Mouse (Mus musculus) heart, adult 11 months (tissue): ENCODE results near the gene Rpl9.

ENCODE experiments used
- DNase-seq: peaks from one replicate; pipeline ENCODE4 v3.0.0; 2022

Gene Rpl9

DNA sequence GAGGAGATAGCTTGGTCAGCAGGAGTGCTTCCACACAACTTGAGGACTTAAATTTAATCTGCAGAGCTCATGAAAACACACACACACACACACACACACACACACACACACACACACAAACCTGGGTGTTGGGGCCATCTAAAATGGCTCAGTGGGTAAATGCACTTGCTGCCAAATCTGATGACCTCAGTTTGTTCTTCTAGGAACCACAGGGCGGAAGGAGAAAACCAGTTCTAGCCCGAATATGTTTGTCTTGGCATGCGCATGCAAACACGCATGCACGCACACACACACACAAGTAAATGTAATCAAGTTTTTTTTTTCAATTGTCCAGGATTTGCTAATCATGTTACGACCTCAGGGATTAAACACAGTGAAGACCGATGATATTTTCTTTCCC is 19.7 kb downstream of the Rpl9 start:
- no peak for DNase-seq

DNA sequence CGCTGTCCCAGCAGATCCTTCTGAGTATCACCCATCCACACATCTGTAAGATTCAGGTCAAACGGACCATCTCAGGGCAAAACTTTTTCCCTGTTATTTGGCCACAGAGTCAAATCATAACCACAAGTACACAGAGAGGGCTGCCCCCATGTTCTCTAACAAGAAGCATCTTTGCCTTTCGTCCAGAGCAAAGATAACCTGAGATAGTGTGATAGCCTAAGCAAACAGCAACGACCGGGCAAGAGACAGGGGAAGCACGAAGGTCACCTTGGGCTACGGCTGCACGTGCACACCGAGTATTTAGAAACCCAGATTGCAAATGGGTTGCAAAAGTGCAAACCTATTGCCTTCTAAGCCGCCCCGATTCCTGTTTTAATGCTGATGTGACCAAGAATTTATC is 23.4 kb downstream of the Rpl9 start:
- no peak for DNase-seq

DNA sequence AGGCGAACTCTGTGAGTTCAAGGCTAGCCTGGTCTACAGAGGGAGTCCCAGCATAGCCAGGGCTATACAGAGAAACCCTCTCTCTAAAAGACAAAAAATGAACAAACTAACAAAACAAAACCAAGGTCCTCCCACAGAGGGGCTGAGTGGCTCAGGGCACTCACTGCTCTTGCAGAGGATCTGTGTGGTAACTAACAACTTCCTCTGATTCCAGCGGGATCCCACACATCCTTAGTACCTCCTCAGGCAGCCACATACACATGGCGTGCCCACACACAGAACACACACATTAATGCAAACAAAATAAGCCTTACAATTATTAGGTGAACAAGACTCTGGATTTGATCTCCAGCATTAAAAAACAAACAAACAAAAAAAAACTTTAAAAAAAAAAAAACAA is 33.5 kb downstream of the Rpl9 start:
- DNase-seq = no peak

DNA sequence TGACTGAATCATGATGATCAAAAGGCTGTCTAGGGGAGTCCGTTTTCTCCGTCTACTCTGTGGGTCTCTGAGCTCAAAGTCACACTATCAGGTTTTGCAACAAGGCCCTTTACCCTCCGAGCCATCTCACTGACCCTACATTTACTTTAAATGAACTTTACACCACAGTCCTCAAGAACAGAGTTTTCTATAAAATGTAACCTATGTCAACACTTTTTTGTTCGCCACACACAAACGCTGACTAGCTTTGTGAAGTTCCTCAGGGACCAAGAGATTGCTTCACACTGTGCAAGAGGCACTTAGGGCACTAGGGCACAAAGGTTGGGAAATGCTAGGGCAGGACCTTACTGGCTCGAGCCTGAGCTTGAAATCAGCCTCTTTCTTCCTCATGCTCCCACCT is 34.4 kb downstream of the Rpl9 start:
- no peak for DNase-seq

DNA sequence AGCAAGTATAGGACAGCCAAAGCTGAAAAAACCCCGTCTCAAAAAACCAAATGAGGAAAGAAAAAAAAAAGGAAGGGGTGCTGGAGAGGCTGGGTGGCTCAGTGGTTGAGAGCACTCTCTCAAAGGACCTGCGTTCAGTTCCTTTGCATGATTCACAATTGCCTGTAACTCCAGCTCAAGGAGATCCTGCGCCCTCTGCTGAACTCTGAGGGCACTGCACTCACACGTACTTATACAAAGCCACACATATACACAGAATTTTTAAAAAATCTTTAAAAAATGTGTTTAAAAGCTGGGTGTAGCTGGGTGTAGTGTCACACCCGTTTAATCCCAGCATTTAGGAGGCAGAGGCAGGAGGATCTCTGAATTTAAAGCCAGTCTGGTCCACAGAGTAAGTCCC is 36.3 kb downstream of the Rpl9 start:
- no peak for DNase-seq

DNA sequence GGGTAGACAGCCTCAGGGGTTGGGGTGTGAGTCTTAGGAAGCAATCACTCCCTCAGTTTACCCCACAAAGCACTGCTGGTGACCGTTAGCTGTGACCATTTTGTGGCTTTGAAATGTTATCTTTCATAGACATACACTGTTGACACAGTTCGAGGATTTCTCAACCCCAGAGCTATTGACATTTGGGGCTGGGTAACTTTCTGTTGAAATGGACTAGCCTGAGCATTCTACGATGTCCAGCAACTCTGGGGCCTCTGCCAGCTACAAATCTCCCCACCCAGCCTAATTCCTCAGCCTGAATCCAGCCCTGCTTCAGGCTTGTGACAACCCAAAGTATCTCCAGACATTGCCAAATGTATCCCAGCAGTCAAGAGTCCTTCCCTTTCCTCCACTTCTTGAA is 37.1 kb downstream of the Rpl9 start:
- peak; percentile 88 for DNase-seq

DNA sequence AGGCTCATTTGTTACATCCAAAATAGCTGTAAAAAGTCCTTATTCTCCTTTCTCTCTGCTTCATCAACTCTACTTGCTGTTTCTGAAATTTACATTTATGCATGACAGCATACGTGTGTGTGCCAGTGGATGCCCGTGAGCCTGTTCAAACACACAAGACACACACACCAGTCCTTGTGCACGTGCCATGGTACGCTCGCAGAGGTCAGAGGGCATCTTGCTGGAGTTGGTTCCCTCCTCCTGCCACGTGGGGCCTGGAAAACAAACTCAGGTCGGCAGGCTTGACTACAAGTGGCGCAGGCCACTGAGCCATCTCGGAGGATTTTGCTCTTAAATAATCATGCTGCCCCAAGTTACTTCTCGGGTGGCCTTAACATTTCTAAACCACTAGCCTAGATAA is 40.7 kb downstream of the Rpl9 start:
- DNase-seq = peak; percentile 86

DNA sequence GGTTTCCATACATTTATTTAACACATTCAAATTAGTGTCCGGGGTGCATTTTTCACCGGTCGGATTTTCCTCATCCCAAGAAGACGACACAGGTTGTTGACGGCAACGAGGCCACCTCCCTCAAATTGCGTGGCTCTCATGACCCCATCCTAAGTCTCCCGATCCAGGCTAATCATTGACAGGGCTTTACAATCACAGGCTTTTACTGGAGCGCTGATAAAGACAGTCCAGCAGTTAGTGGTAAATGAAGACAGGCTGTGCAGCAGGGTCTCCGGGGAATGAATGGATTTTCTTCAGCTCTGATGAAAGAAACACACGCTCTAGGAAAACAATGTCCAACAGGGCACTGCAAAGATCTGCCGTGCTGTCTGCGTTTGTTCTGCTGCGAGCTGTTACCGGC is 43.1 kb downstream of the Rpl9 start, which contains the start of gene Klb:
Gene Klb (plus strand): TSS at position 147 of the 400 bp plus-strand sequence.
- no peak for DNase-seq

DNA sequence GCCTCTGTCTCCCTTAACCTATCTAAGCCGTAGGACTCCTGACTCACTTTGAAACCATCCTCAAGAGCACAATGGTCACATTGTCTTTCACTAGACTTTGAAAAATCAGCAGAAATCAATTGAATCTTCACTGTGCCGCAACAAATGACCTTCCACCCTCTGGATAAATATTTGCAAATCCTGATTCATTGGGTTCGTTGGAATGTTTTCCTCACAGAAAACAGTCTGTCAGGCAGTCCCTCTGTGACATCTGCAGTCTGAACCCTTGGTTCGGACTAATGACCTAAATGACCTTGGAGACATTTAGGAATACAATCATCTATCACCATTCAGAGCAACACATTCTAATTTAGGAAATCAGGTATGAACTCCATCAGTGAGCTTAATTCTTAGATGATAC is 51.1 kb downstream of the Rpl9 start:
- no peak for DNase-seq

DNA sequence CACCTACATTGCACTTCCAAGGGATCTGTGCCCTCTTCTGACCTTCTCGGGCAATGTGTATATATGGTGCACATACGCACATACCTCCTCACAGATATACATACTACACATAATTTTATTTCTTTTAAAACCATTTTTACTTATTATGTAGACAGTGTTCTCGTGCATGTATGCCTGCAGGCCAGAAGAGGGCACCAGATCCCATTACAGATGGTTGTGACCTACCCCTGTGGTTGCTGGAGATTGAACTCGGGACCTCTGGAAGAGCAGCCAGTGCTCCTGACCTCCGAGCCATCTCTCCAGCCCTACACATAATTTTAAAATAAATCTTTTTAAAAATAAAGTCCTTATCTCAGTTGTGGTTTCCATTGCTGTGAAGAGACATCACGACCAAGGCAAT is 52.9 kb downstream of the Rpl9 start:
- DNase-seq = no peak
